Mouse (Mus musculus): ENCODE results near the gene Ift57.

- TF ChIP-seq CTCF (IDR thresholded peaks at IDR 0.05; ENCODE audit: low read depth, low read length): no peak
- no peak for TF ChIP-seq TAL1 (conservative IDR thresholded peaks at IDR 0.05; ENCODE audit: low read depth, low read length)
- no peak for TF ChIP-seq GATA1 (IDR thresholded peaks at IDR 0.05; ENCODE audit: borderline replicate concordance, low read length)
- TF ChIP-seq POLR2AphosphoS5 (IDR thresholded peaks at IDR 0.05; ENCODE audit: insufficient replicate concordance, low read depth, low read length): no peak
- TF ChIP-seq GATA2 (IDR thresholded peaks at IDR 0.05; ENCODE audit: borderline replicate concordance, low read depth, low read length): no peak
Measured at GRCm38 (mm10) chr16:49659131-49659530, 39.9 kb upstream of the Ift57 start.
